Comparison of ENCODE assay signal across 15 mouse cellular contexts in the genomic region with DNA sequence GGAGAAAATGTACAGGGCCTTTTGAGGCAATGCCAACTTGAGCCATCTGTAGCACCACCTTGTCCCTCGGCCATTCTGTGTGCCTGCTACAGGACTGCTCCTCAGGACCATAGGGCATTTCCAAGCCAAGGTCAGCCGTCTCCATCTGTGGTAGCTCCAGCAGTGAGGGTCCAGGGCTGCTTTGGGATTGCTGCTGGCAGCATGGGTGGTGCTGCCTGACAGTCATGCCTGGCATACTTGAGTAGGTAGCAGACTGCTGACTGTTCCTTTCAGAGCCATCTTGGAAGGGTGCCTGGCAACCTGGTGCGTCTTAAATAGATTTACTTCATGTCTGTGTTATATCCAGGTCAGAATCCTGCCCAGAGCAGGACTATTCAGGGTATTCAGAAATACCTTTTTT. TPM values are rescaled to one million over a fixed set of nuclear protein-coding genes. Genes with fewer than 3 reads are reported as not detected.
DNase-seq lines count a peak whose midpoint lies in the region; ATAC-seq lines count a peak whose summit lies in the region.
"Had no signal": no experiment of that assay in that cellular context is flagged by ENCODE, and none has a peak within 500 bp of the region (broad histone marks: within the 10 kb centered on the region; RNA-seq: fewer than 3 reads in every experiment).

No protein-coding gene starts in this region.

- peak; percentile 7 for DNase-seq in kidney, postnatal 14 days
- peak; percentile 97 for DNase-seq in cerebellum, adult 9-10 months
- DNase-seq in gastrocnemius, postnatal 10 days = peak; percentile 29
- peak; percentile 48 for DNase-seq in right cerebral cortex, postnatal 25 days
- DNase-seq in limb, embryonic 10.5 days (ENCODE audit: low spot score) = no peak
- DNase-seq in thymus, postnatal 36 days = no peak
- no peak for DNase-seq in spleen, adult 18-20 months

- H3K4me3 ChIP-seq in kidney, embryonic 14.5 days (ENCODE audit: low read length) = no peak overlapping the region
- H3K4me3 ChIP-seq in limb, embryonic 10.5 days = no peak overlapping the region
- H3K4me3 ChIP-seq: embryonic facial prominence, embryonic 12.5 days had no signal

- no peak overlapping the region for H3K9ac ChIP-seq in kidney, embryonic 14.5 days (ENCODE audit: low read depth, low read length)
- H3K9ac ChIP-seq: embryonic facial prominence, embryonic 12.5 days had no signal

- H3K27ac ChIP-seq in kidney, embryonic 14.5 days (ENCODE audit: low read depth, low read length) = no peak overlapping the region
- H3K27ac ChIP-seq in limb, embryonic 10.5 days = no peak overlapping the region
- H3K27ac ChIP-seq: embryonic facial prominence, embryonic 12.5 days had no signal

- H3K4me1 ChIP-seq in kidney, embryonic 14.5 days (ENCODE audit: control insufficient read depth, insufficient read depth, low read length) = no peaks in the 10 kb centered on the region
- no peaks in the 10 kb centered on the region for H3K4me1 ChIP-seq in limb, embryonic 10.5 days
- H3K4me1 ChIP-seq: embryonic facial prominence, embryonic 12.5 days had no signal

- WGBS in kidney, embryonic 14.5 days = 78% methylated on average over 3 of the region's 3 CpGs
- 87% methylated on average over 3 of the region's 3 CpGs for WGBS in limb, embryonic 10.5 days

- no peak overlapping the region for H3K4me2 ChIP-seq in kidney, embryonic 14.5 days (replicated peaks; ENCODE audit: low read depth, low read length)
- H3K4me2 ChIP-seq: embryonic facial prominence, embryonic 12.5 days; heart, embryonic 11.5 days had no signal

- H3K9me3 ChIP-seq in kidney, embryonic 14.5 days (ENCODE audit: control insufficient read depth, low read length) = no peaks in the 10 kb centered on the region
- no peaks in the 10 kb centered on the region for H3K9me3 ChIP-seq in limb, embryonic 10.5 days (replicated peaks)
- H3K9me3 ChIP-seq: embryonic facial prominence, embryonic 12.5 days had no signal

- ATAC-seq in kidney, embryonic 14.5 days (ENCODE audit: low FRiP score, low TSS enrichment) = no peak

- H3K36me3 ChIP-seq in kidney, embryonic 14.5 days (ENCODE audit: control insufficient read depth, insufficient read depth, low read length) = no peaks in the 10 kb centered on the region
- no peaks in the 10 kb centered on the region for H3K36me3 ChIP-seq in limb, embryonic 10.5 days
- H3K36me3 ChIP-seq: embryonic facial prominence, embryonic 12.5 days had no signal

- no peaks in the 10 kb centered on the region for H3K27me3 ChIP-seq in kidney, embryonic 14.5 days (ENCODE audit: control insufficient read depth, insufficient read depth, low read length)
- no peaks in the 10 kb centered on the region for H3K27me3 ChIP-seq in limb, embryonic 10.5 days (ENCODE audit: low read depth, poor library complexity, severe bottlenecking)
- H3K27me3 ChIP-seq: embryonic facial prominence, embryonic 12.5 days had no signal

RNA-seq across cellular contexts. Expression of gene Cstl1, which starts 7.2 kb away (rescaled TPM):
- polyA plus RNA-seq in kidney, embryonic 14.5 days (2014; fragmentation: Nextera tagmentation; extraction: Ambion mirVana) = not detected in 2 replicates
- not detected for total RNA-seq in gastrocnemius, postnatal 10 days (2021)
- polyA plus RNA-seq in limb, embryonic 10.5 days (2016; fragmentation: Nextera tagmentation; extraction: Ambion mirVana) = not detected in 2 replicates
- total RNA-seq: liver, adult 2 months; megakaryocyte progenitor cell, adult 5-6 weeks; MEL had no signal
- polyA plus RNA-seq: embryonic facial prominence, embryonic 12.5 days; heart, embryonic 11.5 days; liver, adult 2 months; neural tube, embryonic 11.5 days had no signal

RNA-seq across cellular contexts. Expression of gene Napb, which starts 10.7 kb away (rescaled TPM):
- polyA plus RNA-seq in kidney, embryonic 14.5 days (2014; fragmentation: Nextera tagmentation; extraction: Ambion mirVana) = 1.8 and 2.7 TPM in 2 replicates
- total RNA-seq in gastrocnemius, postnatal 10 days (2021) = 1 to 10 TPM; 4.0 to 7.8 TPM
- 3.3 and 3.8 TPM in 2 replicates for polyA plus RNA-seq in limb, embryonic 10.5 days (2016; fragmentation: Nextera tagmentation; extraction: Ambion mirVana)
- total RNA-seq: MEL had no signal

RNA-seq across cellular contexts. Expression of gene Cst11, which starts 28.3 kb away (rescaled TPM):
- not detected in 2 replicates for polyA plus RNA-seq in kidney, embryonic 14.5 days (2014; fragmentation: Nextera tagmentation; extraction: Ambion mirVana)
- not detected for total RNA-seq in gastrocnemius, postnatal 10 days (2021)
- not detected in 2 replicates for polyA plus RNA-seq in limb, embryonic 10.5 days (2016; fragmentation: Nextera tagmentation; extraction: Ambion mirVana)
- total RNA-seq: adrenal gland, postnatal 4 days; liver, adult 2 months; megakaryocyte progenitor cell, adult 5-6 weeks; MEL had no signal
- polyA plus RNA-seq: embryonic facial prominence, embryonic 12.5 days; heart, embryonic 11.5 days; liver, adult 2 months; neural tube, embryonic 11.5 days had no signal

RNA-seq across cellular contexts. Expression of gene 8030411F24Rik, which starts 38.8 kb away (rescaled TPM):
- not detected in 2 replicates for polyA plus RNA-seq in kidney, embryonic 14.5 days (2014; fragmentation: Nextera tagmentation; extraction: Ambion mirVana)
- total RNA-seq in gastrocnemius, postnatal 10 days (2021) = not detected
- polyA plus RNA-seq in limb, embryonic 10.5 days (2016; fragmentation: Nextera tagmentation; extraction: Ambion mirVana) = not detected in 2 replicates
- total RNA-seq: adrenal gland, postnatal 4 days; liver, adult 2 months; megakaryocyte progenitor cell, adult 5-6 weeks; MEL had no signal
- polyA plus RNA-seq: embryonic facial prominence, embryonic 12.5 days; heart, embryonic 11.5 days; liver, adult 2 months; neural tube, embryonic 11.5 days had no signal

RNA-seq across cellular contexts. Expression of gene Cst12, which starts 46.2 kb away (rescaled TPM):
- polyA plus RNA-seq in kidney, embryonic 14.5 days (2014; fragmentation: Nextera tagmentation; extraction: Ambion mirVana) = not detected in 2 replicates
- total RNA-seq in gastrocnemius, postnatal 10 days (2021) = not detected
- not detected in 2 replicates for polyA plus RNA-seq in limb, embryonic 10.5 days (2016; fragmentation: Nextera tagmentation; extraction: Ambion mirVana)
- total RNA-seq: liver, adult 2 months; megakaryocyte progenitor cell, adult 5-6 weeks; MEL had no signal
- polyA plus RNA-seq: embryonic facial prominence, embryonic 12.5 days; heart, embryonic 11.5 days; liver, adult 2 months; neural tube, embryonic 11.5 days had no signal

Comparison
In these comparisons a context has a peak if more than half of its experiments do, and no peak if none do; other contexts are left out.
1. DNase-seq: peak in kidney, postnatal 14 days (single experiment), cerebellum, adult 9-10 months (single experiment), gastrocnemius, postnatal 10 days (single experiment) and right cerebral cortex, postnatal 25 days (single experiment); none in limb, embryonic 10.5 days (single experiment), thymus, postnatal 36 days (0 of 2) and spleen, adult 18-20 months (0 of 2).